Mouse (Mus musculus): ENCODE measurements around the gene Olfr315.
"Not testable (repeated sequence)": the region's sequence is repeated elsewhere in the genome, so short reads cannot be mapped to it uniquely, and the experiment has no call there.

Gene Olfr315

GRCm38 (mm10) chr11:58815676-58816075, 42.7 kb downstream of the Olfr315 start:
- DNase-seq (ENCODE audit: low read depth, low spot score), result no peak

- not testable (repeated sequence) for DNase-seq (ENCODE audit: low read depth, low spot score)
Observed at GRCm38 (mm10) chr11:58828937-58829336, 55.9 kb downstream of the Olfr315 start, which contains the start of gene Olfr312. Gene Olfr312, plus strand, starts transcription at chr11:58829237.

GRCm38 (mm10) chr11:58829764-58830163, 56.8 kb downstream of the Olfr315 start:
- no peak for DNase-seq (ENCODE audit: low read depth, low spot score)
